Mouse (Mus musculus) limb, embryonic 12.5 days (tissue): ENCODE results near the gene Blm. TPM values are rescaled to one million over a fixed set of nuclear protein-coding genes. Genes with fewer than 3 reads are reported as not detected.
"Not testable (repeated sequence)": the region's sequence is repeated elsewhere in the genome, so short reads cannot be mapped to it uniquely, and the experiment has no call there.

Source experiments
- ATAC-seq: fragments of 200-750 bp; cut with Nextera tagmentation; 2 replicates; pipeline ENCODE4 v1.8.0; 2017; ENCODE audit warnings: low read depth, moderate TSS enrichment; ENCODE audit not compliant: insufficient number of reproducible peaks, insufficient read depth, low FRiP score, low TSS enrichment
- H3K27ac ChIP-seq: fragments of 300-500 bp; sonication (generic); 2 replicates; pipeline ENCODE4 v1.5.1; 2016; ENCODE audit warnings: mild to moderate bottlenecking, moderate library complexity
- H3K27me3 ChIP-seq: fragments of 300-500 bp; sonication (generic); 2 replicates; pipeline ENCODE4 v1.6.1; 2016; ENCODE audit warnings: mild to moderate bottlenecking, moderate library complexity
- H3K36me3 ChIP-seq: fragments of 300-500 bp; sonication (generic); 2 replicates; pipeline ENCODE4 v1.6.1; 2016; ENCODE audit warnings: mild to moderate bottlenecking, moderate library complexity
- H3K4me1 ChIP-seq: fragments of 300-500 bp; sonication (generic); replicated peaks from 2 replicates; pipeline ENCODE4 v1.6.1; 2016
- H3K4me2 ChIP-seq: fragments of 300-500 bp; sonication (generic); 2 replicates; pipeline ENCODE4 v1.6.1; 2016; ENCODE audit warnings: mild to moderate bottlenecking, moderate library complexity
- H3K4me3 ChIP-seq: fragments of 300-500 bp; sonication (generic); replicated peaks from 2 replicates; pipeline ENCODE4 v1.5.1; 2016; ENCODE audit warnings: mild to moderate bottlenecking
- H3K9ac ChIP-seq: fragments of 300-500 bp; sonication (generic); replicated peaks from 2 replicates; pipeline ENCODE4 v1.6.1; 2016; ENCODE audit warnings: mild to moderate bottlenecking, moderate library complexity
- H3K9me3 ChIP-seq: fragments of 300-500 bp; sonication (generic); 2 replicates; pipeline ENCODE4 v1.6.1; 2016; ENCODE audit warnings: mild to moderate bottlenecking, moderate library complexity
- WGBS: fragments of 180-500 bp; shearing (Covaris S2); methylation state at CpG from one replicate; pipeline ENCODE4 v1.1.7; 2016; 5-methylcytosine and 5-hydroxymethylcytosine counted together
- polyA plus RNA-seq: library from polyadenylated mRNA; unstranded; fragments of >200 nt; fragmentation: Nextera tagmentation; extraction: Ambion mirVana; gene quantifications from 2 replicates; pipeline ENCODE4 v1.2.1, GENCODE M21; 2016

The Blm gene
- polyA plus RNA-seq, 1 experiment from 2014 or later = 42.1 TPM

GRCm38 (mm10) chr7:80530646-80531045 lies 4.3 kb downstream of the Blm start:
- Histone ChIP-seq H3K36me3 (no peaks in the 10 kb centered on the region), H3K4me3 (no peak overlapping the region), H3K9me3 (no peaks in the 10 kb centered on the region), H3K27ac (no peak overlapping the region), H3K27me3 (no peaks in the 10 kb centered on the region), H3K4me2 (no peak overlapping the region), H3K9ac (no peak overlapping the region), H3K4me1 (peaks cover 8% of the 10 kb centered on the region)
- no peak for ATAC-seq
- 88% methylated on average over 2 of the region's 2 CpGs for WGBS

- ATAC-seq = no peak
- WGBS = 73% methylated on average over 6 of the region's 6 CpGs
These were observed 8.2 kb downstream of the Blm start for GRCm38 (mm10) chr7:80526698-80527097.

GRCm38 (mm10) chr7:80512408-80513085 lies 22.4 kb downstream of the Blm start:
- Histone ChIP-seq H3K9ac (no peak overlapping the region), H3K4me2 (no peak overlapping the region), H3K27ac (no peak overlapping the region), H3K36me3 (peaks cover 63% of the 10 kb centered on the region), H3K27me3 (no peaks in the 10 kb centered on the region), H3K9me3 (no peaks in the 10 kb centered on the region), H3K4me1 (peaks cover 17% of the 10 kb centered on the region), H3K4me3 (no peak overlapping the region)
- WGBS = 81% methylated on average over 16 of the region's 16 CpGs
- no peak for ATAC-seq

More at GRCm38 (mm10) chr7:80526698-80527097, 8.2 kb downstream of the Blm start:
- no peaks in the 10 kb centered on the region for H3K4me1 ChIP-seq
- no peak overlapping the region for H3K27ac ChIP-seq
- no peaks in the 10 kb centered on the region for H3K27me3 ChIP-seq
- no peak overlapping the region for H3K4me2 ChIP-seq
- no peaks in the 10 kb centered on the region for H3K9me3 ChIP-seq
- H3K9ac ChIP-seq = no peak overlapping the region
- H3K36me3 ChIP-seq = no peaks in the 10 kb centered on the region
- H3K4me3 ChIP-seq = no peak overlapping the region

- H3K4me1 ChIP-seq, H3K4me2 ChIP-seq, H3K27ac ChIP-seq, H3K9me3 ChIP-seq, H3K27me3 ChIP-seq, H3K9ac ChIP-seq, ATAC-seq, H3K4me3 ChIP-seq: not testable (repeated sequence)
- WGBS = 96% methylated on average over 26 of the region's 26 CpGs
- peaks cover 93% of the 10 kb centered on the region for H3K36me3 ChIP-seq
These were observed 27.2 kb downstream of the Blm start for GRCm38 (mm10) chr7:80507697-80508096.

- Histone ChIP-seq H3K27me3 (no peaks in the 10 kb centered on the region), H3K4me3 (no peak overlapping the region), H3K9ac (no peak overlapping the region), H3K9me3 (no peaks in the 10 kb centered on the region), H3K4me1 (no peaks in the 10 kb centered on the region), H3K27ac (no peak overlapping the region), H3K4me2 (no peak overlapping the region), H3K36me3 (peaks cover 91% of the 10 kb centered on the region)
- 91% methylated on average over 3 of the region's 3 CpGs for WGBS
- no peak for ATAC-seq
These were observed 28.9 kb downstream of the Blm start for GRCm38 (mm10) chr7:80506007-80506406.

- ATAC-seq = no peak
- no peak overlapping the region for H3K4me2 ChIP-seq
- H3K27me3 ChIP-seq = no peaks in the 10 kb centered on the region
- H3K36me3 ChIP-seq = peaks cover 90% of the 10 kb centered on the region
- H3K4me3 ChIP-seq = no peak overlapping the region
- H3K9me3 ChIP-seq = no peaks in the 10 kb centered on the region
- 87% methylated on average over 3 of the region's 3 CpGs for WGBS
- no peaks in the 10 kb centered on the region for H3K4me1 ChIP-seq
- H3K9ac ChIP-seq = no peak overlapping the region
- H3K27ac ChIP-seq = no peak overlapping the region
These were observed 30.0 kb downstream of the Blm start for GRCm38 (mm10) chr7:80504920-80505319.

GRCm38 (mm10) chr7:80501006-80501405 lies 33.9 kb downstream of the Blm start:
- peaks cover 71% of the 10 kb centered on the region for H3K36me3 ChIP-seq
- no peaks in the 10 kb centered on the region for H3K9me3 ChIP-seq
- no peaks in the 10 kb centered on the region for H3K4me1 ChIP-seq
- 91% methylated on average over 7 of the region's 7 CpGs for WGBS
- no peak overlapping the region for H3K9ac ChIP-seq
- H3K4me2 ChIP-seq = no peak overlapping the region
- H3K27ac ChIP-seq = 0 out of 2 replicates have a peak overlapping the region, but pooled peaks have one; percentile 12
- no peaks in the 10 kb centered on the region for H3K27me3 ChIP-seq
- no peak overlapping the region for H3K4me3 ChIP-seq
- no peak for ATAC-seq

GRCm38 (mm10) chr7:80500099-80500498 lies 34.8 kb downstream of the Blm start:
- Histone ChIP-seq H3K4me1 (no peaks in the 10 kb centered on the region), H3K27me3 (no peaks in the 10 kb centered on the region), H3K36me3 (peaks cover 67% of the 10 kb centered on the region), H3K27ac (no peak overlapping the region), H3K4me2 (no peak overlapping the region), H3K4me3 (no peak overlapping the region), H3K9ac (no peak overlapping the region), H3K9me3 (no peaks in the 10 kb centered on the region)
- no peak for ATAC-seq

GRCm38 (mm10) chr7:80499190-80499962 lies 35.5 kb downstream of the Blm start:
- 92% methylated on average over 9 of the region's 9 CpGs for WGBS
- Histone ChIP-seq H3K9ac (no peak overlapping the region), H3K9me3 (no peaks in the 10 kb centered on the region), H3K36me3 (peaks cover 67% of the 10 kb centered on the region), H3K4me2 (no peak overlapping the region), H3K27me3 (no peaks in the 10 kb centered on the region), H3K27ac (no peak overlapping the region), H3K4me1 (no peaks in the 10 kb centered on the region), H3K4me3 (no peak overlapping the region)
- ATAC-seq = no peak

- 80% methylated on average over 3 of the region's 3 CpGs for WGBS
These were observed 38.3 kb downstream of the Blm start for GRCm38 (mm10) chr7:80496656-80497055.

GRCm38 (mm10) chr7:80495210-80495609 lies 39.7 kb downstream of the Blm start:
- no peak overlapping the region for H3K4me2 ChIP-seq
- H3K9ac ChIP-seq = no peak overlapping the region
- no peaks in the 10 kb centered on the region for H3K9me3 ChIP-seq
- 87% methylated on average over 6 of the region's 6 CpGs for WGBS
- no peak overlapping the region for H3K4me3 ChIP-seq
- no peaks in the 10 kb centered on the region for H3K4me1 ChIP-seq
- H3K27me3 ChIP-seq = no peaks in the 10 kb centered on the region
- no peak for ATAC-seq
- peaks cover 65% of the 10 kb centered on the region for H3K36me3 ChIP-seq
- H3K27ac ChIP-seq = no peak overlapping the region

More at GRCm38 (mm10) chr7:80496656-80497055, 38.3 kb downstream of the Blm start:
- Histone ChIP-seq H3K9ac (no peak overlapping the region), H3K36me3 (peaks cover 66% of the 10 kb centered on the region), H3K4me2 (no peak overlapping the region), H3K27ac (no peak overlapping the region), H3K4me3 (no peak overlapping the region), H3K4me1 (no peaks in the 10 kb centered on the region), H3K9me3 (no peaks in the 10 kb centered on the region), H3K27me3 (no peaks in the 10 kb centered on the region)
- ATAC-seq = no peak
